Mouse (Mus musculus): ENCODE data around the gene Hand2. TPM values are rescaled to one million over a fixed set of nuclear protein-coding genes. Genes with fewer than 3 reads are reported as not detected.

The Hand2 gene
- polyA plus RNA-seq, 1 experiment from 2014 or later: 3.6 TPM

DNA sequence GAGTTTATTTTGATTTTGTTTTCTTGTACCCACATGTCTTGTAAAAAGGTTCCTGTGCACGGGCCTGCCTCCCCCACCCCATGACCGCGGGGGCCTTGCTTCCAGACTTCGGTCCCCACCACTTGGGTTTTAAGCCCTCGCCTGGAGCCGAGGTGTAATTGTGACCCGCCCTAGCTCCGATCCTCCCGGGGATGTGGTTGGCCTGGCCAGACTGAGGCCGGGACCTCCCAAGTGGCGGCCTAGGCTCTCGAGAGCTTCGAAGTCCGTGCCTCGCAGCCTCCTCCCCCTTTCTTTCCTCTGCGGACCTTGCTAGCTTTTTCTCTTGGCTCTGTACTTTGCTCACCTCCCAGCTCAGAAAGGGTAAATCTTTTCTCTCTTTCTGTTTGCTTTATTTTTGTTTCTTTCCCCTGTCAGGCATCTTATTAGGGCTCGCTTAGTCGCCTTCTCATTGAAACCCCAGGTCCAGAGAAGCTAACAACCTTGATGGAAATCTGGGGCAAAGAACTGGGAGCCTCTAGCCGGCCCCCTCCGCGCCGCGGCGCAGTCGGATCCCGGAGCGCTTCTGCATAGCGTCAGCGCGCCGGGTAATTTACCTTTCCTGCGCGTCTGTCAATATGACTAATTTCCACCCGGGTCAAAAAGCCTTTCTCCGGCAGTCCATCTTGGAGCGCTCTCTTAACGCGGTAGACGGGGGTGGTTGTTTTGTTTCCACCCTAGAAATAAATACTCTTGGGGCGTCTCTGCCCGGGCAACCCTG lies 13.2 kb downstream of the Hand2 start:
- no peaks in the 10 kb centered on the region for H3K4me1 ChIP-seq (ENCODE audit: control insufficient read depth, insufficient read depth, low read length)
- no peak for DNase-seq (ENCODE audit: low spot score)
- WGBS: under 1% methylated on average over 41 of the region's 41 CpGs

DNA sequence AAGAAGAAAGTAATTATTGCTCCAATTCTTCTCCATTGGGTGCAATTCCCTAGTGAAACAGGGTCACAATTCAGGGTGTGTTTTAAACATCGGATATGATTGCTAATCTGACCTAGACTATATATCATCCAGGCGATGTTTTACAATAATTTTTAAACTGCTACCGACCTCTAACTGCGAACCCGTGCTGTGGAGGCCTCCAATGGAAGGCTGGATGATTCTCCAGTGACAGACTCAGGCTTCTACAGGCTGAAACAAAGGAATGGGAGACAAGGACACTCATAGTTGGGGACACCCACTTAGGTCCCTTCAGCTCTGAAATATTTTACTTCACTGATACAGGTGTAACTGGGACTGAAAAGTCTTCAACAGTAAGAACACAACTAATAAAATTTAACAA lies 13.9 kb downstream of the Hand2 start:
- no peaks in the 10 kb centered on the region for H3K9me3 ChIP-seq (ENCODE audit: control insufficient read depth, low read length)
- no peaks in the 10 kb centered on the region for H3K4me1 ChIP-seq (ENCODE audit: control insufficient read depth, insufficient read depth, low read length)
- H3K9ac ChIP-seq (ENCODE audit: low read depth, low read length): peak overlapping the region; percentile 62; the same call in 1 of the 2 replicates
- no peaks in the 10 kb centered on the region for H3K36me3 ChIP-seq (ENCODE audit: control insufficient read depth, insufficient read depth, low read length)
- DNase-seq (ENCODE audit: low spot score): no peak
- H3K4me3 ChIP-seq (ENCODE audit: low read depth, low read length): peak overlapping the region; percentile 33
- H3K27me3 ChIP-seq (replicated peaks; ENCODE audit: control insufficient read depth, insufficient read depth, low read length): peaks cover 99% of the 10 kb centered on the region
- WGBS: 10% methylated on average over 5 of the region's 5 CpGs
- ATAC-seq (ENCODE audit: low read depth): no peak
- H3K27ac ChIP-seq (replicated peaks; ENCODE audit: low read depth, low read length): no peak overlapping the region
- peak overlapping the region; percentile 53 for H3K4me2 ChIP-seq (ENCODE audit: low read depth, low read length)

More for the DNA sequence above, 13.2 kb downstream of the Hand2 start:
- peak overlapping the region; percentile 77 for H3K27ac ChIP-seq (replicated peaks; ENCODE audit: low read depth, low read length)
- no peaks in the 10 kb centered on the region for H3K36me3 ChIP-seq (ENCODE audit: control insufficient read depth, insufficient read depth, low read length)
- H3K4me3 ChIP-seq (ENCODE audit: low read depth, low read length): peak overlapping the region; percentile 33
- peak; percentile 35; the same call in 1 of the 2 replicates for ATAC-seq (ENCODE audit: low read depth)
- H3K9me3 ChIP-seq (ENCODE audit: control insufficient read depth, low read length): no peaks in the 10 kb centered on the region
- H3K27me3 ChIP-seq (replicated peaks; ENCODE audit: control insufficient read depth, insufficient read depth, low read length): peaks cover 99% of the 10 kb centered on the region
- peak overlapping the region; percentile 62 for H3K9ac ChIP-seq (ENCODE audit: low read depth, low read length)
- H3K4me2 ChIP-seq (ENCODE audit: low read depth, low read length): peak overlapping the region; percentile 53

DNA sequence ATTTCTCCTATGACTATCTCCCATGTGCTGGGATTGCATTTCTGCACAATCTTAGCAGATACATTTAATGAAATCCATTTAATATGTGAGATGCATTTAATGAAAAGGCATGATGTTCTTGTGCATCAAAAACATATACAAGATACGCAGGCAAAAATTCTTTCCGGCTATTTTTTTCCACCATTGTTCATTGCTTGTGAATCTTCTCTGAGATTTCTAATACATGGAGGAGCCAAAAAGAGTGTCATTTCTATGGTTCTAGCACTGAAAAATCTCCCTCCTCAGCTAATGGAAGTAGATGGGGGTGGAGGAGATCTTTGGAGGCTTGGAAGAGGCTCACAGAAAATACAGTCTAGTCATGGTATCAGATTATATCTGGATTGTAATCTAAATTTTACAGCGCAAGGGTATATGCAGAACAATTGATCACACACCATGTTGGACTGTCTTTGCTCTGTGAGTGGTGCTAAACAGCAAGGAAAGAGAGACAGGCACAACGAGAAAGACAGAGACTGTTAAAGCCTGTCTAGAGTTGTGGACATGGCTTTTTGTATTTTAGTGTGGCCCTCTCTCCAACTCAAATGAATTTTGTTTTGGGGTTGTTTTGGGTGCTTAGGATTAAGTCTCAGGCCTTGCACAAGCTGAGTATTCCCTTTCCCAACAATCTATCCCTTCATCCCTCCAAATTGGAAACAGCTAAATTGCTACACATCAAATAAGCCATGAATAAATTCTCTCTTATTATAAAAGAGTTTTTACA lies 16.7 kb downstream of the Hand2 start:
- Histone ChIP-seq H3K36me3 (ENCODE audit: control insufficient read depth, insufficient read depth, low read length) (no peaks in the 10 kb centered on the region), H3K9ac (ENCODE audit: low read depth, low read length) (no peak overlapping the region), H3K4me2 (ENCODE audit: low read depth, low read length) (no peak overlapping the region), H3K4me3 (ENCODE audit: low read depth, low read length) (no peak overlapping the region), H3K27ac (replicated peaks; ENCODE audit: low read depth, low read length) (no peak overlapping the region), H3K9me3 (ENCODE audit: control insufficient read depth, low read length) (no peaks in the 10 kb centered on the region), H3K4me1 (ENCODE audit: control insufficient read depth, insufficient read depth, low read length) (no peaks in the 10 kb centered on the region; the same call in 1 of the 2 replicates), H3K27me3 (replicated peaks; ENCODE audit: control insufficient read depth, insufficient read depth, low read length) (peaks cover 100% of the 10 kb centered on the region)
- whole genome bisulfite sequencing: 37% methylated on average over 4 of the region's 4 CpGs
- ATAC-seq (ENCODE audit: low read depth) (no peak), DNase-seq (ENCODE audit: low spot score) (no peak)

DNA sequence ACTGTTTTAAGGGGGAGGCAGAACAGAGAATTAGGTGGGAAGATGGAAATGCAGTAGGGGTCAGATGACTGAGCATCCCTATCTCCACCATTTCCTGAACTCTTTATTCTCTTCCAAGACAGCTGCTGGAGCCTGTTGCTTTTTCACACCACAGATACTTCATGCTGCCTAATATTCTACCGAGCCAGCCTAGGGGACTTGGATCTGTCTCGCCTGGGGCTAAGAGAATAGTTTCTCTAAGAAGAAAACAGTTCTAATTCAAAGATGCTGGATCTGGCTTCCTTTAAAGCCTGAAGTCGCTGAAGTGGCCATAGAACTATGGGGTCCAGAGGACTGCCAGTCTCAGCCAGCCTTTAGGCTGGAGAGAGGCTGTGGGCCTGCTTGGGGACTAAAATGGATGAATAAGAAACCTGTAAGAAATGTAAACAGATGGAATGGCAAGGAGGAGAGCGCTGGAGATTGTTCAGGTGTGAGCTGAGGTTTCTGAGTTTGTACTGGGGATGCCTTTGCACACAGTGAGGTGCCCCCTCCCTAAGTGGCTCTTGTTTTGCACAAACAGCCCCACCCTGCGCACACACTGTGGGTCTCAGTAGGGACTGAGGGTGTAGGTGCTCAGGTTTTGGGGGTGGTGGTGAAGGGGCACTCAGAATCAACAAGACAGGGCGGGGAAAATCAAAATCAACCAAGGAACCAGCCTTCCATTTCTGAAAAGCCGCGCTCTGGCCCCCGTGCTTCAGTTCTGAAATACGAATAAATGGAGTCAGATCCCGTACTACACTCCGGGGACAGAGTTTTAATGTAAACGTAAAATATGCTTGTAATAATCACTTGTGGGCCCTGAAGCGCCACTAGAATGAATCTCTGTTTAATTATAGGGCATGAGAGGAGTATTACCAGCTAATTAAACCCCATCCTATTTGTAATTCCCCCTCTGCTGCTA lies 19.2 kb downstream of the Hand2 start:
- DNase-seq (ENCODE audit: low spot score): no peak
- H3K4me2 ChIP-seq (ENCODE audit: low read depth, low read length): peak overlapping the region; percentile 51; the same call in 1 of the 2 replicates
- H3K27me3 ChIP-seq (replicated peaks; ENCODE audit: control insufficient read depth, insufficient read depth, low read length): peaks cover 100% of the 10 kb centered on the region
- peak overlapping the region; percentile 70; the same call in 1 of the 2 replicates for H3K27ac ChIP-seq (replicated peaks; ENCODE audit: low read depth, low read length)
- no peaks in the 10 kb centered on the region for H3K9me3 ChIP-seq (ENCODE audit: control insufficient read depth, low read length)
- no peaks in the 10 kb centered on the region for H3K36me3 ChIP-seq (ENCODE audit: control insufficient read depth, insufficient read depth, low read length)
- WGBS: 14% methylated on average over 14 of the region's 14 CpGs
- no peak for ATAC-seq (ENCODE audit: low read depth)
- no peaks in the 10 kb centered on the region; the same call in 1 of the 2 replicates for H3K4me1 ChIP-seq (ENCODE audit: control insufficient read depth, insufficient read depth, low read length)
- H3K9ac ChIP-seq (ENCODE audit: low read depth, low read length): 0 out of 2 replicates have a peak overlapping the region, but pooled peaks have one; percentile 54
- H3K4me3 ChIP-seq (ENCODE audit: low read depth, low read length): peak overlapping the region; percentile 34; the same call in 1 of the 2 replicates

DNA sequence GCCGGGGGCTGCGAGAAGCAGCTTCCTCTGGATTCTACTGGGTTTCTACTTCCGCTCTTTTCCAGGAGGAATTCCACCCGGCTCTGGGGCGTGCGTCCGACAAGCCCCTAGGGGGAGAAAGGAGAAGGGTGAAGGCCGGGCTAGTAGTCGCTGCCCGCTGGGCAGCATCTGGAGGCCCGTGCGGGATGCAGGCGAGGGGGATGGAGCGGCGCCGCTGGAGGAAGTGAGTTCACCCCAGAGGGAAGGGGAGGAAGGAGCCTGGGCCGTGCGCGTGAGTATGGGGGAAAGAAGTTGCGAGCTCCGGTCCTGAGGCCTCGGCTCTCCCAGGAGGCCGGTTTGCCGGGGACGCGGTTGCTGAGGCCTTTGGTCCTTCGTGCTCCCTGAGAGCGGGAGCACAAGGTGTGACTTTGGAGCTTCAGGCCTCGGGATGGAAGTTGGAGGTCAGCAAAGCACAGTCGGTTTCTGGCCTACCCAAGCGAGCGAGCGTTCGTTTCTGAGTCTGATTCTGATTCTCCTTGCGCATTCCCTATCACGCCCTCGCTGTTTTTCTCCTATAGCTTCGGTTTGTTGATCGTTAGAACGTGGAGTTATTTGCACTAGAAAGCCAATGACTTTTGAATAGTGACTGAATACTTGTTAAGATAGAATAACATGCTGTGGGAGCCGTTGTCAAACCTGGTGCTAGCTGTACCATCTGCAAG lies 20.2 kb downstream of the Hand2 start:
- Histone ChIP-seq H3K4me1 (ENCODE audit: control insufficient read depth, insufficient read depth, low read length) (peaks cover 6% of the 10 kb centered on the region; the same call in 1 of the 2 replicates), H3K4me3 (ENCODE audit: low read depth, low read length) (peak overlapping the region; percentile 34), H3K27ac (replicated peaks; ENCODE audit: low read depth, low read length) (peak overlapping the region; percentile 70), H3K4me2 (ENCODE audit: low read depth, low read length) (peak overlapping the region; percentile 51), H3K9ac (ENCODE audit: low read depth, low read length) (peak overlapping the region; percentile 54), H3K27me3 (replicated peaks; ENCODE audit: control insufficient read depth, insufficient read depth, low read length) (peaks cover 100% of the 10 kb centered on the region), H3K36me3 (ENCODE audit: control insufficient read depth, insufficient read depth, low read length) (no peaks in the 10 kb centered on the region), H3K9me3 (ENCODE audit: control insufficient read depth, low read length) (no peaks in the 10 kb centered on the region)
- ATAC-seq (ENCODE audit: low read depth) (peak; percentile 24; the same call in 1 of the 2 replicates), DNase-seq (ENCODE audit: low spot score) (no peak)
- WGBS: 1% methylated on average over 39 of the region's 41 CpGs

DNA sequence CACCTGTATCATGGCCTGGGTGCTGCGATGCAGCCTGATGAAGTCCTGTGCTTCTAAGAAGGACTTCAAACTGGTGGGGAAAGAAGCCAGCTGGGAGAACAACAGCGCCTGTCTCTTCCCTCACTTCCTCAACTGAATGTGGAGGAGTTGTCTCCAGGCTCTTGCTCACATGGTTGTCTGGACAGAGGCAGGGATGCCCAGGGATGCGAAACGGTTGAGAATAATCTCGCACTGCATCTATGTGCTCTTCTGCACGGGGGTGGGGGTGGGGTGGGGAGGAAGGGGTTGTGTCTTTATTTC lies 20.7 kb downstream of the Hand2 start:
- Histone ChIP-seq H3K9ac (ENCODE audit: low read depth, low read length) (peak overlapping the region; percentile 48), H3K4me1 (ENCODE audit: control insufficient read depth, insufficient read depth, low read length) (peaks cover 6% of the 10 kb centered on the region; the same call in 1 of the 2 replicates), H3K27ac (replicated peaks; ENCODE audit: low read depth, low read length) (no peak overlapping the region; the same call in 1 of the 2 replicates)

DNA sequence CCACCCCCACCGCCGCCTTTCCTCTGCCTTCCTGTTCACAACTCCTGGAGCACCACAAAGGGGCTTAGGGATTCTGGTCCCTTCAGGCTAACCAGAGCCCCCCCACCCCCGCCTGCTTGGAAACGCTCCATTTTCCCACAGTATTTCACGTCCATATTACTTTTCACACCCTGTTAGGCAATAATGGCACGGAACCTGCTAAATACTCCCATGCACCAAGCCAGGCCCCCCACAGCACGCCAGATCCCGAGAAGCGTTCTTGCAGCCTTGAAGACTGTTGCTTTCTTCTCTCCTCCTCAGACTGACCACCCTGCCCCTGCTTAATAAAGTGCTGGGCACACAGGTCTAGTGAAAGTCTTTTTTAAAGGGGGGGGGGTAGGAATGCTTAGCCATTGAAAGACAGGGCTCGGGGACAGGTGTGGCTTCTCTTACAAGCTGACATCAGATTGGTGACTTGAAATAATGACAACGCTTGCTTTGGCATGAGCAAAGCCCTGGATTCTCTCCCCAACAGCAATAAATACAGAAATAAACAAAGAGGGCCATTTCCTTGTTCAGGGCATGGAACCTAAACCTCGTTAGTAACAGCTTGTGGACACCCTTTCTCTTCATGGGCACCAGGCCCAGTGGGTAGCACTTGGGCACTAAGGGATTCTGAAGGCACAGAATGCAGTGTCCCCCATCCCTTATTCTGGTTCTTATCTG lies 21.8 kb downstream of the Hand2 start:
- WGBS: 8% methylated on average over 12 of the region's 12 CpGs
- no peak overlapping the region for H3K27ac ChIP-seq (replicated peaks; ENCODE audit: low read depth, low read length)
- H3K4me2 ChIP-seq (ENCODE audit: low read depth, low read length): no peak overlapping the region
- DNase-seq (ENCODE audit: low spot score): no peak
- H3K9ac ChIP-seq (ENCODE audit: low read depth, low read length): no peak overlapping the region
- H3K36me3 ChIP-seq (ENCODE audit: control insufficient read depth, insufficient read depth, low read length): no peaks in the 10 kb centered on the region
- H3K27me3 ChIP-seq (replicated peaks; ENCODE audit: control insufficient read depth, insufficient read depth, low read length): peaks cover 100% of the 10 kb centered on the region
- H3K4me1 ChIP-seq (ENCODE audit: control insufficient read depth, insufficient read depth, low read length): peaks cover 6% of the 10 kb centered on the region; the same call in 1 of the 2 replicates
- no peaks in the 10 kb centered on the region for H3K9me3 ChIP-seq (ENCODE audit: control insufficient read depth, low read length)
- H3K4me3 ChIP-seq (ENCODE audit: low read depth, low read length): no peak overlapping the region
- ATAC-seq (ENCODE audit: low read depth): no peak

More for the DNA sequence above, 20.7 kb downstream of the Hand2 start:
- WGBS: 7% methylated on average over 6 of the region's 6 CpGs
- peak overlapping the region; percentile 34 for H3K4me3 ChIP-seq (ENCODE audit: low read depth, low read length)
- peak overlapping the region; percentile 51 for H3K4me2 ChIP-seq (ENCODE audit: low read depth, low read length)
- H3K9me3 ChIP-seq (ENCODE audit: control insufficient read depth, low read length): no peaks in the 10 kb centered on the region
- H3K36me3 ChIP-seq (ENCODE audit: control insufficient read depth, insufficient read depth, low read length): no peaks in the 10 kb centered on the region
- no peak for ATAC-seq (ENCODE audit: low read depth)
- DNase-seq (ENCODE audit: low spot score): no peak
- peaks cover 100% of the 10 kb centered on the region for H3K27me3 ChIP-seq (replicated peaks; ENCODE audit: control insufficient read depth, insufficient read depth, low read length)
